Mouse (Mus musculus): ENCODE measurements around the gene Pepd. TPM values are rescaled to one million over a fixed set of nuclear protein-coding genes. Genes with fewer than 3 reads are reported as not detected.

Gene Pepd
- 10 to 100 TPM; 25.6 to 27.0 TPM for total RNA-seq (2021)
- long read RNA-seq, experiment 1, transcript Pepd-201 (15 exons, 1,881 nt) = major isoform, 62 of 73 reads
- long read RNA-seq, experiment 1, partial matches to known transcripts = 5 of 73 reads
- long read RNA-seq, experiment 1, other reads (novel, unspliced or antisense) = 5 of 73 reads
- long read RNA-seq, experiment 2, transcript Pepd-201 (15 exons, 1,881 nt) = major isoform, 57 of 69 reads
- long read RNA-seq, experiment 2, partial matches to known transcripts = 8 of 69 reads
- long read RNA-seq, experiment 2, other reads (novel, unspliced or antisense) = 3 of 69 reads

GRCm38 (mm10) chr7:34911919-34912897, at the start of gene Pepd:
Gene Pepd, plus strand, starts transcription at chr7:34912379.
- DNase-seq = peak; percentile 73 to 81
- intact Hi-C loops (cut with DNase I) = loop anchor here (10.0 kb wide), 3 partner anchors 237 to 507 kb away; no protein-coding TSS in a partner anchor

- intact Hi-C loops (cut with DNase I) = no loop called here
- DNase-seq = no peak
Observed at GRCm38 (mm10) chr7:34867289-34867688, 44.9 kb upstream of the Pepd start.

- no peak for DNase-seq
Observed at GRCm38 (mm10) chr7:34869693-34870092, 42.5 kb upstream of the Pepd start.

GRCm38 (mm10) chr7:34876787-34877186, 35.4 kb upstream of the Pepd start:
- intact Hi-C loops (cut with DNase I) = no loop called here
- DNase-seq = no peak

More at GRCm38 (mm10) chr7:34869693-34870092, 42.5 kb upstream of the Pepd start:
- intact Hi-C loops (cut with DNase I) = no loop called here

- no peak for DNase-seq
- intact Hi-C loops (cut with DNase I) = no loop called here
Observed at GRCm38 (mm10) chr7:34877820-34878219, 34.4 kb upstream of the Pepd start.

- intact Hi-C loops (cut with DNase I) = no loop called here
- no peak for DNase-seq
Observed at GRCm38 (mm10) chr7:34888441-34888840, 23.7 kb upstream of the Pepd start.

GRCm38 (mm10) chr7:34888891-34889290, 23.3 kb upstream of the Pepd start:
- DNase-seq = no peak
- intact Hi-C loops (cut with DNase I) = no loop called here

- DNase-seq = no peak
- intact Hi-C loops (cut with DNase I) = no loop called here
Observed at GRCm38 (mm10) chr7:34892845-34893244, 19.3 kb upstream of the Pepd start.

GRCm38 (mm10) chr7:34896461-34896860, 15.7 kb upstream of the Pepd start:
- DNase-seq = no peak
- intact Hi-C loops (cut with DNase I) = no loop called here

GRCm38 (mm10) chr7:34897058-34897457, 15.1 kb upstream of the Pepd start:
- intact Hi-C loops (cut with DNase I) = no loop called here
- DNase-seq = no peak

- intact Hi-C loops (cut with DNase I) = loop anchor here (10.0 kb wide), 3 partner anchors 236 to 506 kb away; no protein-coding TSS in a partner anchor
- DNase-seq = no peak
Observed at GRCm38 (mm10) chr7:34910096-34911066, 1.8 kb upstream of the Pepd start.

GRCm38 (mm10) chr7:34913956-34914355, 1.8 kb downstream of the Pepd start:
- no peak for DNase-seq
- intact Hi-C loops (cut with DNase I) = loop anchor here (10.0 kb wide), 3 partner anchors 239 to 509 kb away; no protein-coding TSS in a partner anchor

- intact Hi-C loops (cut with DNase I) = loop anchor here (10.0 kb wide), 3 partner anchors 241 to 511 kb away; no protein-coding TSS in a partner anchor
Observed at GRCm38 (mm10) chr7:34915555-34915954, 3.4 kb downstream of the Pepd start.

GRCm38 (mm10) chr7:34917558-34917957, 5.4 kb downstream of the Pepd start:
- no peak for DNase-seq
- intact Hi-C loops (cut with DNase I) = loop anchor here (10.0 kb wide), 3 partner anchors 243 to 513 kb away; no protein-coding TSS in a partner anchor

More at GRCm38 (mm10) chr7:34915555-34915954, 3.4 kb downstream of the Pepd start:
- DNase-seq = no peak

- no peak for DNase-seq
- intact Hi-C loops (cut with DNase I) = loop anchor here (10.0 kb wide), 3 partner anchors 243 to 513 kb away; no protein-coding TSS in a partner anchor
Observed at GRCm38 (mm10) chr7:34917998-34918397, 5.8 kb downstream of the Pepd start.

- DNase-seq = no peak
Observed at GRCm38 (mm10) chr7:34918416-34918815, 6.2 kb downstream of the Pepd start.

GRCm38 (mm10) chr7:34919054-34919453, 6.9 kb downstream of the Pepd start:
- no peak for DNase-seq
- intact Hi-C loops (cut with DNase I) = loop anchor here (10.0 kb wide), 3 partner anchors 244 to 514 kb away; no protein-coding TSS in a partner anchor

More at GRCm38 (mm10) chr7:34918416-34918815, 6.2 kb downstream of the Pepd start:
- intact Hi-C loops (cut with DNase I) = loop anchor here (10.0 kb wide), 3 partner anchors 244 to 514 kb away; no protein-coding TSS in a partner anchor

- intact Hi-C loops (cut with DNase I) = loop anchor here (10.0 kb wide), 3 partner anchors 245 to 515 kb away; no protein-coding TSS in a partner anchor
- no peak for DNase-seq
Observed at GRCm38 (mm10) chr7:34919809-34920208, 7.6 kb downstream of the Pepd start.

GRCm38 (mm10) chr7:34925208-34925607, 13.0 kb downstream of the Pepd start:
- intact Hi-C loops (cut with DNase I) = no loop called here
- DNase-seq = no peak

Data from gastrocnemius, postnatal 36 days (tissue).